ENCODE assay signal across 22 mouse cellular contexts in the genomic region with DNA sequence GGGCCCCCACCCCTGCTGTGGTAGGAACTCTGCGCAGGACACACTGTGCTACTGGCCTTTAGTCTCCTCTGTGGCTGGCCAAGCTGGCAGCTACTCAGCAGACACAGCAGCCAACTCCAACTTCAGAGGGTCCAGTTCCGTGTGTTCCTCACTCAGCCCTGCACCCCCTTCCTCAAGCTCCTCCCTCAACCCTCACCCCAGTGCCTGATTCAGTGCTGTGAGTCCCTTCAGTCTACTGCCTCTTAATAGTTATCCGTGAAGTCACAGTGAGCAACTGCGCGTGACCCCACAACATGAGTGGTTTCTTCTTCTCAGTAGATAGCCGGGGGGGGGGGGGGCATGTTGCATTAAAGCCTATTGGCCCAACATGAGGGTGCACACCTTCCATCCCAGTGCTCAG. TPM values are rescaled to one million over a fixed set of nuclear protein-coding genes. Genes with fewer than 3 reads are reported as not detected.
"Had no signal": no experiment of that assay in that cellular context is flagged by ENCODE, and none has a peak within 500 bp of the region (broad histone marks: within the 10 kb centered on the region; RNA-seq: fewer than 3 reads in every experiment).

No protein-coding gene starts in this region.

- H3K27ac ChIP-seq: liver, embryonic 14.5 days; neural tube, embryonic 12.5 days; stomach, embryonic 15.5 days had no signal

- H3K36me3 ChIP-seq: neural tube, embryonic 12.5 days; stomach, embryonic 15.5 days had no signal

- H3K4me2 ChIP-seq: neural tube, embryonic 12.5 days; stomach, embryonic 15.5 days had no signal

- H3K4me1 ChIP-seq: neural tube, embryonic 12.5 days; stomach, embryonic 15.5 days had no signal

- H3K4me3 ChIP-seq: neural tube, embryonic 12.5 days; stomach, embryonic 15.5 days had no signal

- H3K27me3 ChIP-seq: neural tube, embryonic 12.5 days; stomach, embryonic 15.5 days had no signal

- H3K9me3 ChIP-seq: neural tube, embryonic 12.5 days; stomach, embryonic 15.5 days had no signal

- ATAC-seq: lung, postnatal 0 days had no signal

- DNase-seq: kidney, adult 11 months; kidney, adult 9 months; kidney, postnatal 10 days; left cerebral cortex, postnatal 4 days; lung, adult 2 months; lung, postnatal 36 days; midbrain, embryonic 14.5 days; thymus, adult 18-20 months; thymus, postnatal 14 days had no signal

- H3K9ac ChIP-seq: liver, embryonic 14.5 days; neural tube, embryonic 12.5 days; stomach, embryonic 15.5 days had no signal

RNA-seq across cellular contexts. Expression of a gene that starts 13.5 kb away (rescaled TPM):
- total RNA-seq: layer of hippocampus, postnatal 14 days; left cerebral cortex, postnatal 10 days; left cerebral cortex, postnatal 4 days; megakaryocyte progenitor cell, adult 5-6 weeks; monocyte, adult 5-6 weeks; neutrophil, adult 5-6 weeks had no signal
- polyA plus RNA-seq: intestine, embryonic 14.5 days; large intestine, adult 2 months; limb, embryonic 14.5 days; liver, embryonic 14.5 days; lung, adult 2 months; lung, postnatal 0 days; midbrain, embryonic 14.5 days; neural tube, embryonic 12.5 days; stomach, embryonic 15.5 days had no signal

RNA-seq across cellular contexts. Expression of a gene that starts 40.2 kb away (rescaled TPM):
- total RNA-seq: megakaryocyte progenitor cell, adult 5-6 weeks; monocyte, adult 5-6 weeks; neutrophil, adult 5-6 weeks had no signal
- polyA plus RNA-seq: lung, adult 2 months; lung, postnatal 0 days; neural tube, embryonic 12.5 days; spleen, adult 2 months had no signal
